Mouse (Mus musculus): ENCODE data around the gene Gm3159.
A peak's percentile ranks its signal among the peaks of the same experiment; 100 is the strongest.
"Not testable (repeated sequence)": the region's sequence is repeated elsewhere in the genome, so short reads cannot be mapped to it uniquely, and the experiment has no call there.

The Gm3159 gene

GRCm38 (mm10) chr14:4397226-4397625, at the start of gene Gm3159:
TSS of gene Gm3159 (plus strand) at chr14:4397526.
- not testable (repeated sequence) for DNase-seq (ENCODE audit: low spot score in 2 of 2)

DNA sequence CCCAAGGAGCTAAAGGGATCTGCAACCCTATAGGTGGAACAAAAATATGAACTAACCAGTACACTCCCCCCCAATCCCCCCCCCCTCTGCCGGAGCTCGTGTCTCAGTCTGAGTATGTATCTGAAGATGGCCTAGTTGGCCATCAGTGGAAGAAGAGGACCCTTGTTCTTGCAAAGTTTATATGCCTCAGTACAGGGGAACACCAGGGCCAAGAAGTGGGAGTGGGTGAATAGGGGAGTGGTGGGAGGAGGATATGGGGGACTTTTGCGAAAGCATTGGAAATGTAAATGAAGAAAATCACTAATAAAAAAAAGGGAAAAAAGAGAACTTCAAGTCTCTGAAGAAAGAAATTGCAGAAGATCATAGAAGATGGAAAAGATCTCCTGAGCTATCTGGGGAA, 28.3 kb upstream of the Gm3159 start:
- DNase-seq (ENCODE audit: low spot score in 2 of 2) = not testable (repeated sequence)

- DNase-seq (ENCODE audit: low spot score in 2 of 2) = not testable (repeated sequence)
These were observed 27.6 kb upstream of the Gm3159 start for GRCm38 (mm10) chr14:4369691-4370090.

DNA sequence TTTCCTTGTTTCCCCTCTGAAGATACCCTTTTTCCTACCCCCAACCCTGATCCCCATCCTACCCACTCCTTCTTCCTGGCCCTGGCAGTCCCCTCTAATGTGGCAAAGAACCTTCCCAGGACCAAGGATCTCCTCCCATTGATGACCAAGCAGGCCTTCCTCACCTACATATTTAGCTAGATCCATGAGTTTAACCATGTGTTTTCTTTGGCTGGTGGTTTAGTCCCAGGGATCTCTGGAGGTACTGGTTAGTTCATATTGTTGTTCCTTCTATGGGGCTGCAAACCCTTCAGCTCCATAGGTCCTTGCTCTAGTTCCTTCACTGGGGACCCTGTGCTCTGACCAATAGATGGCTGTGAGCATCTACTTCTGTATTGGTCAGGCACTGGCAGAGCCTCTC, 19.5 kb upstream of the Gm3159 start:
- DNase-seq (ENCODE audit: low spot score in 2 of 2) = not testable (repeated sequence)

DNA sequence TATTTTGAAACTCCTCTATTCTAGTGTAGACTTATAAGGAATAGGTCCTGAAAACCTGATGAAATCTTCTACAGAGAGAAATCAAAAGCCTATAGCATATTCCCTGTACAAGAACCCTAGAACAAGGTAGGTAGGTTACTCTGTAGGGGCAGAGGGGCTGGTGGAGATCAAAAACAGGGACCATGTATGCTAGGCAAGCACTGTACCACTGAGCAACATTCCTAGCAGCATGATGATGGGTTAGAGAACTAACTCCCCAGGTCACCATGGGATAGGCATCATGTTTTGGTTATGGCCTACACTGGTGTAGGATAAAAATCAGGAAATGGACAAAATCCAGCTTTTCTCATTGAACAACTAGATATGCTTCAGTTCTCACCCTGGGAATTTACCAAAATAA, 11.7 kb upstream of the Gm3159 start:
- not testable (repeated sequence) for DNase-seq (ENCODE audit: low spot score in 2 of 2)

DNA sequence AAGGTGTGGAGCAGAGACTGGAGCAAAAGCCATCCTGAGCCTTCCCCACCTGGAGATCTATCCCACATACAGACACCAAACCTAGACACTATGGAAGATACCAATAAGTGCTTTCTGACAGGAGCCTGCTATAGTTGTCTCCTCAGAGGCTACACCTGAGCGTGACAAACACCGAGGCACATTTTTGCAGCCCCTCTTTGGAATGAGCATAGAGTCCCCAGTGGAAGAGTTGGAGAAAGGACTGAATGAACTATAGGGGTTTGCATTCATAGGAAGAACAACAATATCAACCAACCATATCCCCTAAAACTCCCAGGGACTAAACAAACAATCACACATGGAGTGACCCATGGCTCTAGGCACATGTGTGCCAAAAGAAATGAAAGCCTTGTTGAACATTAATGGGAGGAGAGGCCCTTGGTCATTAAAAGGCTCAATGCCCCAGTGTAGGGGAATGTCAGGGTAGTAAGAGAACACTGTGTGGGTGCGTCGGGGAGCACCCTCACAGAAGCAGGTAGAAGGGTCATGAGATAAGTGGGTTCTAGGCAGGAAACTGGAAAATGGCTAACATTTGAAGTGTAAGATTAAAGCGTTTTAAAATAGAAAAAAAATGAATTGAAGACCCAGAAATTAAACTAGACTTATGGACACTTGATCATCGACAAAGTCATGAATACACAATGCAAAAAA, 4.3 kb upstream of the Gm3159 start:
- not testable (repeated sequence) for DNase-seq (ENCODE audit: low spot score in 2 of 2)

DNA sequence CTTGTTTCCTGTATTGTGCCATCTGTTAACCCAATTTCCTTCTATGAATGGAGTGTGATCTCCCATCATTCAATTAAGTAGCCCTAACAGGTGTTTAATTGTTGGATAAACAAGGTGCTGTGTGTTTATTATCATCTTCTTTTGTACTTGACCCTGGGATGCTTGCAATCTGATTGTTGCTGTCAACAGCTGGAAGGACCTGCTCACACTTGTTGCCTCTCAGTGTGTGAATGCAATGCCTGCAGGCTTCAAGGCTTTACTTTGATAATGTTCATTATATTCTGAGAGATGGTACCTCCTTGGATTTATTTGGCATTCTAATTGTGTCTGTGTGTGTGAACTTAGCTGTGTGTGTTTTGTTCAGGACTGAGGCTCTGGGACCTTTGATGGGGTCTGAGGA, 1.3 kb downstream of the Gm3159 start:
- DNase-seq (ENCODE audit: low spot score in 2 of 2) = not testable (repeated sequence)

DNA sequence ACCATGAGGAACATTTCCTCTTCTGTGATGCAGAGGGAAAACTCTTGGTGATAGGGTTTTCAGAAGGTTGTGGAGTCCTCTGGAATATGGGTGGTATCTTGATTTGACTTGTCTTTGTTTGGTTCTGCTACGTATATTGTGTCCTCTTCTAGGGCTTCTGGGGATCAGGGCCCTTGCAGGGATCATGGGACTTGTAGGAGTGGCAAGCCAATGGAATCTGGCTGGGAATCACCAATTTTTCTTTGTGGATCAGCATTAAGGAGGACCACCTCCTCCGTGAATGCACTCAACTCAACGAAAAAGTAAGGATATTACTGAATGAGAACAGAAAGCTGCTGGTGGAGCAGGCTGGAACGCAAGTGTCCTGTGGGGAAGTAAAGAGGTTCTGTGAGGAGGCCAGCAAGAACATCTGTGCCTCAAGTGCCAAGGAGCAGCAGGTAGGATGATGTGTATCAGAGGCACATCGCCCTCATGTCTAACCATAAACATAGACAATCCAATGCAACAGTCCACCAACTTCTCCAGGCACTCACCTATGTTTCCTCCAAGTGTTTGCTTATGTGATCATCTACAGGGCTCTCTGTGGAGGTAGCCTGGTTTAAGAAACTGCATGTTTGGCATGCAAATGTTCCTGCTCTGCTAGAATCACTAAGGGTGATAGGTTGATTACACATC, 2.9 kb downstream of the Gm3159 start:
- peak in 1 of 2 experiments; percentile 17 for DNase-seq (ENCODE audit: low spot score in 2 of 2)

- DNase-seq (ENCODE audit: low spot score in 2 of 2) = not testable (repeated sequence)
These were observed 3.9 kb downstream of the Gm3159 start for GRCm38 (mm10) chr14:4401245-4401644.

GRCm38 (mm10) chr14:4403840-4404239, 6.5 kb downstream of the Gm3159 start:
- peak in 1 of 2 experiments; percentile 15 for DNase-seq (ENCODE audit: low spot score in 2 of 2)

DNA sequence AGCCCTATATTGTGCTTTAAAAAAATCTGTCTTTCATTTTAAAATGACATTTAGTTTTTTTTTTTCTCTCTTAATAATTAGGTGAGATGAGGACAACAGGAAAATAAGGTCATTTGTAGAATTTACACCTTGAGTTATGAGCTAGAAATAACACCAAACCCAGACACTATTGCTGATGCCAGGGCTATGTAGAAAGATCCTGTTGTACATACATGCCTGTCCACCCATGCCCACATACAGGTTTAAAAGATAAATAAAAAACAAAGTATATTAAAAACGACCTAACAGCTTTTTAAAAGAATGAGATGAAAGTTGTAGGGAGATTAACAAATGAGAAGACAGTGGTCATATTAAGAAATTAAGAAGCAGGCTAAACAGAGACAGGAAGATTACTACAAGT, 12.6 kb downstream of the Gm3159 start:
- not testable (repeated sequence) for DNase-seq (ENCODE audit: low spot score in 2 of 2)

GRCm38 (mm10) chr14:4414965-4415835, 17.9 kb downstream of the Gm3159 start, which contains the start of gene Gm3164:
TSS of gene Gm3164 (plus strand) at chr14:4415448.
- DNase-seq (ENCODE audit: low spot score in 2 of 2) = peak; percentile 55 to 61

GRCm38 (mm10) chr14:4430692-4431091, 33.4 kb downstream of the Gm3159 start, which contains the start of gene Gm3173:
TSS of gene Gm3173 (plus strand) at chr14:4430992.
- DNase-seq (ENCODE audit: low spot score in 2 of 2) = not testable (repeated sequence)
